Mouse (Mus musculus) megakaryocyte progenitor cell, adult 5-6 weeks (primary cell): ENCODE measurements around the gene Rbm5. TPM values are rescaled to one million over a fixed set of nuclear protein-coding genes. Genes with fewer than 3 reads are reported as not detected.

ENCODE experiments used
- ATAC-seq: replicated peaks from 2 replicates; pipeline ENCODE4 v1.8.0; 2016; ENCODE audit warnings: mild to moderate bottlenecking, moderate TSS enrichment, inconsistent platforms; ENCODE audit not compliant: poor library complexity
- total RNA-seq, 2 experiments: library from RNA; stranded (forward) in 1 of 2; stranded (reverse) in 1 of 2; fragments of 157-497, 149-512 nt in 1 of 2; fragments of 200-1000 nt in 1 of 2; gene quantifications; 2 replicates each; pipeline versions ENCODE4 v1.2.3 to v1.2.4; 2015 to 2017

The Rbm5 gene
- total RNA-seq, 2 experiments from 2014 or later = 142 to 146 TPM

- ATAC-seq = no peak
Observed at GRCm38 (mm10) chr9:107734567-107734971, 36.2 kb downstream of the Rbm5 start.

GRCm38 (mm10) chr9:107729709-107730108 lies 41.1 kb downstream of the Rbm5 start:
- no peak for ATAC-seq

- ATAC-seq = no peak
Observed at GRCm38 (mm10) chr9:107728919-107729670, 41.7 kb downstream of the Rbm5 start.

GRCm38 (mm10) chr9:107727041-107727440 lies 43.8 kb downstream of the Rbm5 start:
- no peak for ATAC-seq

GRCm38 (mm10) chr9:107724796-107725195 lies 46.0 kb downstream of the Rbm5 start:
- ATAC-seq = peak; percentile 29

- peak; percentile 38 for ATAC-seq
Observed at GRCm38 (mm10) chr9:107723794-107724531, 46.8 kb downstream of the Rbm5 start.

GRCm38 (mm10) chr9:107723292-107723691 lies 47.5 kb downstream of the Rbm5 start:
- ATAC-seq = no peak

GRCm38 (mm10) chr9:107718781-107719540 lies 51.8 kb downstream of the Rbm5 start:
- no peak for ATAC-seq

GRCm38 (mm10) chr9:107716951-107717350 lies 53.8 kb downstream of the Rbm5 start:
- no peak for ATAC-seq

- no peak for ATAC-seq
Observed at GRCm38 (mm10) chr9:107715632-107716031, 55.2 kb downstream of the Rbm5 start.

- ATAC-seq = no peak
Observed at GRCm38 (mm10) chr9:107714221-107714952, 56.4 kb downstream of the Rbm5 start.

- peak; percentile 70 for ATAC-seq
Observed at GRCm38 (mm10) chr9:107709697-107710483, 60.9 kb downstream of the Rbm5 start, which contains the start of gene Sema3f. Gene Sema3f (minus strand): TSS chr9:107710475.

GRCm38 (mm10) chr9:107709096-107709696 lies 61.6 kb downstream of the Rbm5 start:
- no peak for ATAC-seq

- no peak for ATAC-seq
Observed at GRCm38 (mm10) chr9:107708439-107709095, 62.2 kb downstream of the Rbm5 start.

- ATAC-seq = no peak
Observed at GRCm38 (mm10) chr9:107707701-107708438, 62.9 kb downstream of the Rbm5 start.

- no peak for ATAC-seq
Observed at GRCm38 (mm10) chr9:107706781-107707211, 64.0 kb downstream of the Rbm5 start.

GRCm38 (mm10) chr9:107703337-107704122 lies 67.3 kb downstream of the Rbm5 start:
- ATAC-seq = no peak
